Comparison of ENCODE assay signal across 8 mouse cellular contexts in the genomic region with DNA sequence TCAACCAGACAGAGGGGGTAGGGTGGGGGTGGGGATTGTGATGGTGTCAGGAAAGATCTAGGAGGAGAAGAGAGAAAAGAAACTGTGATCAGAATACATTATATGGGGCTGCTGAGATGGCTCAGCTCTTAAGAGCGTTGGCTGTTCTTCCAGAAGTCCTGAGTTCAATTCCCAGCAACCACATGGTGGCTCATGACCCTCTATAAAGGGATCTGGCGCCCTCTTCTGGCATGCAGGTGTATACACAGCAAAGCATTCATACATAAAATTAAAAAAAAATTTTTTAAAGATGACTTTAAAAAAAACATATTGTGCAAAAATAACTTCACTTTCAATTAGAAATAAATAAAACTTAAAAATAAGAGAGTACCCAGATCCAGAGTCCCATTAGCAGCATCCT.
DNase-seq lines count a peak whose midpoint lies in the region.

No protein-coding gene starts in this region.

- DNase-seq in heart, postnatal 4 days: peak; percentile 27
- DNase-seq in heart, adult 9 months (ENCODE audit: low spot score in 2 of 2): no peak
- DNase-seq in ovary, postnatal 14 days (ENCODE audit: low spot score): peak; percentile 5
- DNase-seq in ovary, postnatal 36 days (ENCODE audit: low spot score): no peak
- peak; percentile 44 to 56 for DNase-seq in adrenal gland, postnatal 36 days
- DNase-seq in lung, postnatal 14 days: peak; percentile 48
- no peak for DNase-seq in frontal cortex, postnatal 10 days (ENCODE audit: low spot score in 2 of 2)
- no peak for DNase-seq in frontal cortex, postnatal 36 days (ENCODE audit: low spot score in 2 of 2)

Comparison
In these comparisons a context has a peak if more than half of its experiments do, and no peak if none do; other contexts are left out.
1. DNase-seq: peak in heart, postnatal 4 days (single experiment), ovary, postnatal 14 days (single experiment), adrenal gland, postnatal 36 days (2 of 2) and lung, postnatal 14 days (single experiment); none in heart, adult 9 months (0 of 2), ovary, postnatal 36 days (single experiment), frontal cortex, postnatal 10 days (0 of 2) and frontal cortex, postnatal 36 days (0 of 2).